8 mouse cellular contexts compared by ENCODE assay signal in the genomic region with DNA sequence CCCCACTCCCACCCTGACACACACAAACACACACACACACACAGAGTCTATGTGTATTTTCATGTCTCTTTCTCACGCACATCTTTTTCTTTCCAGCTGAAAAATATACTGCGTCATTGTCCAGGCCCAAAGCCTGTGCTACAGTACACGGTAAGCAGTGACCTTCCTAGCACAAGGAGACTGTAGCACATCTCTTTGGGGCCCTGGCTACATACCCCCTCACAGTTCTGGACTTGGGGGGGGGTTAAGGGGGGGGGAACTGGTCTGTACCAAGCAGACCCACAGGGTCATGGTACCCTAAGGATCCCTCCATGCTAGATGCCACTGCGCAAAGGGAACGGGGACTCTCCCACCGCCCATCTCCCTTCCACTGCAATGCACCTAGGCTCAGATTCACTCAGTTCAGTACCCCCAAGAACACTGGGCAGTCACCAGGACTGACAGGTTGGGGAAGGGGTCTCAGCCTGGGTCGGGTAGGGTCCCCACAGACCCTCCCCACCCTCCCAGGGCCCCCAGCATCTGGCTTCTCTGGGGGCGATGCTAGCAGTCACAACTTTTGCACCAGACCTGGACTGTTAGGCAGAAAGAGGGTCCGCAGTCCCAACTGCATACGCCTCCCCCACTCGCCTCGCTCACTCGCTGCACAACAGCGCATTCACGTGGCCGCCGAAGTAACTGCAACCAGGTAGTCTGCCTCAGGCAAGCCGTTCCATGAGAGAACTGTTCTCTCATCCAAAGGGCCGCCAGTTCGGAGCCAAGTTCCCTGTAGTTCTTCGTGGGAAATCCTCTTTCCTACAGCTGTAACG.
DNase-seq lines count a peak whose midpoint lies in the region; ATAC-seq and TF ChIP-seq lines count a peak whose summit lies in the region.

No protein-coding gene starts in this region.

- DNase-seq in cerebellum, adult 11-12 months, result peak; percentile 9
- DNase-seq in heart, postnatal 0 days (ENCODE audit: low spot score), result peak; percentile 56
- peak; percentile 61 to 77 for DNase-seq in kidney, postnatal 25 days
- DNase-seq in liver, postnatal 0 days, result peak; percentile 74
- DNase-seq in thymus, adult 18-20 months, result peak; percentile 11 to 19

- TF ChIP-seq EP300 in heart, postnatal 0 days (IDR thresholded peaks at IDR 0.05; ENCODE audit: low read depth), result no peak
- no peak for TF ChIP-seq EP300 in liver, postnatal 0 days (IDR thresholded peaks at IDR 0.05; ENCODE audit: low read depth)

- no peaks in the 10 kb centered on the region for H3K9me3 ChIP-seq in heart, postnatal 0 days (replicated peaks; ENCODE audit: control insufficient read depth, low read length)
- no peaks in the 10 kb centered on the region for H3K9me3 ChIP-seq in liver, postnatal 0 days (ENCODE audit: low read length)

- H3K4me2 ChIP-seq in heart, postnatal 0 days (ENCODE audit: low read depth, low read length), result no peak overlapping the region
- no peak overlapping the region for H3K4me2 ChIP-seq in liver, postnatal 0 days (ENCODE audit: low read depth, low read length)

- H3K4me3 ChIP-seq in embryonic fibroblast, embryonic 13.5 days (ENCODE audit: insufficient read depth, low read length), result no peak overlapping the region
- H3K4me3 ChIP-seq in heart, postnatal 0 days (ENCODE audit: low read depth, low read length), result no peak overlapping the region
- H3K4me3 ChIP-seq in liver, postnatal 0 days (ENCODE audit: low read depth, low read length), result no peak overlapping the region

- no peak for ATAC-seq in cerebellum, adult (ENCODE audit: insufficient number of reproducible peaks, low FRiP score, low TSS enrichment)
- peak; percentile 45; the same call in 1 of the 2 replicates for ATAC-seq in heart, postnatal 0 days (ENCODE audit: insufficient read depth, low read depth)
- ATAC-seq in liver, postnatal 0 days, result peak; percentile 51; the same call in 1 of the 2 replicates
- peak; percentile 66; the same call in 1 of the 2 replicates for ATAC-seq in neutrophil, adult 5-6 weeks (ENCODE audit: extremely low read depth, insufficient number of reproducible peaks, low FRiP score, poor library complexity, severe bottlenecking)

- H3K27ac ChIP-seq in embryonic fibroblast, embryonic 13.5 days (ENCODE audit: insufficient read depth, low read length), result no peak overlapping the region
- no peak overlapping the region for H3K27ac ChIP-seq in heart, postnatal 0 days (ENCODE audit: low read depth)
- H3K27ac ChIP-seq in liver, postnatal 0 days (ENCODE audit: low read depth), result no peak overlapping the region

- H3K4me1 ChIP-seq in embryonic fibroblast, embryonic 13.5 days (ENCODE audit: control insufficient read depth, insufficient read depth, low read length), result no peaks in the 10 kb centered on the region
- no peaks in the 10 kb centered on the region for H3K4me1 ChIP-seq in heart, postnatal 0 days (ENCODE audit: control insufficient read depth, insufficient read depth)
- no peaks in the 10 kb centered on the region for H3K4me1 ChIP-seq in liver, postnatal 0 days (ENCODE audit: insufficient read depth)

- 21% methylated on average over 22 of the region's 22 CpGs for WGBS in heart, postnatal 0 days
- WGBS in liver, postnatal 0 days (ENCODE audit: insufficient replicate concordance), result 23% methylated on average over 22 of the region's 22 CpGs

- TF ChIP-seq CTCF in embryonic fibroblast, embryonic 13.5 days (IDR thresholded peaks at IDR 0.05; ENCODE audit: borderline replicate concordance, insufficient read depth, low read length), result peak; percentile 89
- TF ChIP-seq CTCF in heart, postnatal 0 days (IDR thresholded peaks at IDR 0.05; ENCODE audit: low read depth), result peak; percentile 94
- TF ChIP-seq CTCF in liver, postnatal 0 days (IDR thresholded peaks at IDR 0.05; ENCODE audit: low read depth), result peak; percentile 87

- H3K27me3 ChIP-seq in heart, postnatal 0 days (ENCODE audit: control insufficient read depth, insufficient read depth, low read length), result no peaks in the 10 kb centered on the region
- no peaks in the 10 kb centered on the region for H3K27me3 ChIP-seq in liver, postnatal 0 days (ENCODE audit: insufficient read depth, low read length)

- no peaks in the 10 kb centered on the region for H3K36me3 ChIP-seq in heart, postnatal 0 days (replicated peaks; ENCODE audit: control insufficient read depth, insufficient read depth, low read length)
- no peaks in the 10 kb centered on the region for H3K36me3 ChIP-seq in liver, postnatal 0 days (replicated peaks; ENCODE audit: insufficient read depth, low read length)

- no peak overlapping the region for H3K9ac ChIP-seq in heart, postnatal 0 days (replicated peaks; ENCODE audit: low read depth, low read length)
- H3K9ac ChIP-seq in liver, postnatal 0 days (replicated peaks), result no peak overlapping the region

- no peak for TF ChIP-seq POLR2A in embryonic fibroblast, embryonic 13.5 days (IDR thresholded peaks at IDR 0.05; ENCODE audit: low read depth, low read length)

Comparison
In these comparisons a context has a peak if more than half of its experiments do, and no peak if none do; other contexts are left out.
1. DNase-seq: peak in every context shown above with its lines; median percentile 74 in liver, postnatal 0 days; 69 in kidney, postnatal 25 days; 56 in heart, postnatal 0 days; 15 in thymus, adult 18-20 months; 9 in cerebellum, adult 11-12 months.